Mouse (Mus musculus): Measurements from ENCODE around the gene Map3k10. TPM values are rescaled to one million over a fixed set of nuclear protein-coding genes. Genes with fewer than 3 reads are reported as not detected.
"Not testable (repeated sequence)": the region's sequence is repeated elsewhere in the genome, so short reads cannot be mapped to it uniquely, and the experiment has no call there.

Map3k10 gene
- total and polyA plus RNA-seq, 3 experiments: 7.8 to 16.7 (median 8.2) TPM

GRCm38 (mm10) chr7:27646516-27646915 is 27.9 kb downstream of the Map3k10 start:
- Histone ChIP-seq H3K9ac (ENCODE audit: insufficient read depth, low read depth) (no peak overlapping the region), H3K4me2 (ENCODE audit: insufficient read depth, low read depth, poor library complexity, severe bottlenecking) (no peak overlapping the region), H3K27ac (ENCODE audit: insufficient read depth, low read depth) (no peak overlapping the region), H3K27me3 (replicated peaks) (no peaks in the 10 kb centered on the region), H3K4me3 (replicated peaks in 1 of 3; ENCODE audit: low read depth in 2 of 3, low read length in 2 of 3, poor library complexity in 1 of 3) (no peak overlapping the region), H3K79me2 (replicated peaks; ENCODE audit: control insufficient read depth, extremely low read depth, insufficient read depth, poor library complexity, severe bottlenecking) (no peaks in the 10 kb centered on the region), H3K36me3 (replicated peaks in 1 of 2; ENCODE audit: control insufficient read depth in 1 of 2, insufficient read depth in 1 of 2, low read length in 1 of 2) (no peaks in the 10 kb centered on the region), H3K9me3 (replicated peaks; ENCODE audit: low read length) (no peaks in the 10 kb centered on the region), H3K4me1 (ENCODE audit: control insufficient read depth in 1 of 2, insufficient read depth in 2 of 2) (peaks cover 0 to 8% of the 10 kb centered on the region in 2 experiments; a peak in 1 of 4 replicates)
- no peak for DNase-seq (ENCODE audit: extremely low read depth)
- dilution Hi-C loops (cut with MboI; ENCODE audit: extremely low pct_ligation_motif_present, extremely low pct_unique_long_range_greater_than_20kb, low sequenced_read_pairs): no loop called here
- TF ChIP-seq UBTF (IDR thresholded peaks at IDR 0.05; ENCODE audit: low read depth, low read length) (no peak), CTCF (conservative IDR thresholded peaks at IDR 0.05 in 1 of 2, IDR thresholded peaks at IDR 0.05 in 1 of 2; ENCODE audit: low read depth in 2 of 2, low read length in 2 of 2) (no peak), MAX (IDR thresholded peaks at IDR 0.05; ENCODE audit: low read length) (no peak), NRF1 (IDR thresholded peaks at IDR 0.05; ENCODE audit: low read depth, low read length) (no peak), ZKSCAN1 (IDR thresholded peaks at IDR 0.05; ENCODE audit: borderline replicate concordance, low read depth, low read length) (no peak), RCOR1 (conservative IDR thresholded peaks at IDR 0.05; ENCODE audit: low read depth, low read length) (no peak)
- in situ Hi-C loops (cut with MboI; ENCODE audit: low pct_ligation_motif_present, low pct_unique_long_range_greater_than_20kb, low sequenced_read_pairs): no loop called here

- H3K79me2 ChIP-seq (replicated peaks; ENCODE audit: control insufficient read depth, extremely low read depth, insufficient read depth, poor library complexity, severe bottlenecking): no peaks in the 10 kb centered on the region
- H3K4me2 ChIP-seq (ENCODE audit: insufficient read depth, low read depth, poor library complexity, severe bottlenecking): no peak overlapping the region
- in situ Hi-C loops (cut with MboI; ENCODE audit: low pct_ligation_motif_present, low pct_unique_long_range_greater_than_20kb, low sequenced_read_pairs): no loop called here
- no peaks in the 10 kb centered on the region for H3K9me3 ChIP-seq (replicated peaks; ENCODE audit: low read length)
- no peak overlapping the region for H3K27ac ChIP-seq (ENCODE audit: insufficient read depth, low read depth)
- H3K27me3 ChIP-seq (replicated peaks): no peaks in the 10 kb centered on the region
- no peaks in the 10 kb centered on the region for H3K4me1 ChIP-seq (ENCODE audit: control insufficient read depth in 1 of 2, insufficient read depth in 2 of 2)
- dilution Hi-C loops (cut with MboI; ENCODE audit: extremely low pct_ligation_motif_present, extremely low pct_unique_long_range_greater_than_20kb, low sequenced_read_pairs): no loop called here
- peaks cover 0 to 10% of the 10 kb centered on the region in 2 experiments for H3K36me3 ChIP-seq (replicated peaks in 1 of 2; ENCODE audit: control insufficient read depth in 1 of 2, insufficient read depth in 1 of 2, low read length in 1 of 2)
- peak; percentile 16 for DNase-seq (ENCODE audit: extremely low read depth)
- TF ChIP-seq CTCF (conservative IDR thresholded peaks at IDR 0.05 in 1 of 2, IDR thresholded peaks at IDR 0.05 in 1 of 2; ENCODE audit: low read depth in 2 of 2, low read length in 2 of 2): peak in 1 of 2 experiments; percentile 39; a peak in 2 of 4 replicates
- TF ChIP-seq ZMIZ1 (IDR thresholded peaks at IDR 0.05; ENCODE audit: low read depth, low read length): no peak
- TF ChIP-seq SMC3 (IDR thresholded peaks at IDR 0.05; ENCODE audit: low read depth, low read length): peak; percentile 8; the same call in 1 of the 2 replicates
- TF ChIP-seq BHLHE40 (IDR thresholded peaks at IDR 0.05; ENCODE audit: low read depth, low read length): no peak
- peak; percentile 15 for TF ChIP-seq RAD21 (IDR thresholded peaks at IDR 0.05; ENCODE audit: low read depth, low read length)
- H3K9ac ChIP-seq (ENCODE audit: insufficient read depth, low read depth): no peak overlapping the region
- no peak overlapping the region for H3K4me3 ChIP-seq (replicated peaks in 1 of 3; ENCODE audit: low read depth in 2 of 3, low read length in 2 of 3, poor library complexity in 1 of 3)
Measured at GRCm38 (mm10) chr7:27644471-27644870, 29.9 kb downstream of the Map3k10 start.

GRCm38 (mm10) chr7:27635094-27635493 is 39.3 kb downstream of the Map3k10 start:
- dilution Hi-C loops (cut with MboI; ENCODE audit: extremely low pct_ligation_motif_present, extremely low pct_unique_long_range_greater_than_20kb, low sequenced_read_pairs); H3K4me1 ChIP-seq (ENCODE audit: control insufficient read depth in 1 of 2, insufficient read depth in 2 of 2); H3K79me2 ChIP-seq (replicated peaks; ENCODE audit: control insufficient read depth, extremely low read depth, insufficient read depth, poor library complexity, severe bottlenecking); H3K4me2 ChIP-seq (ENCODE audit: insufficient read depth, low read depth, poor library complexity, severe bottlenecking); H3K27ac ChIP-seq (ENCODE audit: insufficient read depth, low read depth); H3K4me3 ChIP-seq (replicated peaks in 1 of 3; ENCODE audit: low read depth in 2 of 3, low read length in 2 of 3, poor library complexity in 1 of 3); DNase-seq (ENCODE audit: extremely low read depth); H3K9ac ChIP-seq (ENCODE audit: insufficient read depth, low read depth); H3K9me3 ChIP-seq (replicated peaks; ENCODE audit: low read length); in situ Hi-C loops (cut with MboI; ENCODE audit: low pct_ligation_motif_present, low pct_unique_long_range_greater_than_20kb, low sequenced_read_pairs); H3K27me3 ChIP-seq (replicated peaks): not testable (repeated sequence)
- peaks cover 56 to 76% of the 10 kb centered on the region in 2 experiments for H3K36me3 ChIP-seq (replicated peaks in 1 of 2; ENCODE audit: control insufficient read depth in 1 of 2, insufficient read depth in 1 of 2, low read length in 1 of 2)
